In the genomic region with DNA sequence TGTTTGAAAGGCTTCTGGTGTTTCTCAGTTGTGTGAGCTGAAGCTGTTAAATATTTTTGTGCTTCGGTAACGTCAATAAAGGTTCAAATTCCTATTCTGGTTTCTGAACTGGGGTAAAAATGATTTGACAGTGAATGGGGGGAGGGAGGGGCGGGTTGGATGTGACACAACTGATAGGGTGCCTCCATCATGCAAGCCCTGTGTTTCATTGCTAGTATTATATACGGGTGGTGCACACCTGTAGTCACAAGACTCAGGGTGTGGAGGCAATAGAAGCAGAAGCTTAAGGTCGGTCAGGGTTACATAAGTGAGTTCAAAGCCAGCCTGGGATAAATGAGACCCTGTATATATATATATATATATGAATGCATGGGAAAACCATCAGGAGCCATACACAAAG, we compare ENCODE assay signal across 17 mouse cellular contexts. TPM values are rescaled to one million over a fixed set of nuclear protein-coding genes. Genes with fewer than 3 reads are reported as not detected.
A peak's percentile ranks its signal among the peaks of the same experiment; 100 is the strongest.
DNase-seq lines count a peak whose midpoint lies in the region; ATAC-seq and TF ChIP-seq lines count a peak whose summit lies in the region.
"Had no signal": no experiment of that assay in that cellular context is flagged by ENCODE, and none has a peak within 500 bp of the region (broad histone marks: within the 10 kb centered on the region; RNA-seq: fewer than 3 reads in every experiment).

No protein-coding gene starts in this region.

- no peak for TF ChIP-seq POLR2A in ES-Bruce4 (IDR thresholded peaks at IDR 0.05; ENCODE audit: insufficient read depth, low read length)

- ATAC-seq in kidney, postnatal 0 days (replicated peaks; ENCODE audit: low FRiP score, low read depth) = no peak
- no peak for ATAC-seq in kidney, embryonic 14.5 days (ENCODE audit: low FRiP score, low TSS enrichment)
- no peak for ATAC-seq in liver, embryonic 13.5 days (ENCODE audit: low read depth)
- ATAC-seq: inflammation-experienced regulatory T-cells, adult 6 months; midbrain, embryonic 13.5 days had no signal

- no peak for TF ChIP-seq EP300 in ES-Bruce4 (IDR thresholded peaks at IDR 0.05; ENCODE audit: insufficient read depth, low read depth, low read length)

- H3K36me3 ChIP-seq in kidney, postnatal 0 days (ENCODE audit: insufficient read depth, low read length) = no peaks in the 10 kb centered on the region
- H3K36me3 ChIP-seq in kidney, embryonic 14.5 days (ENCODE audit: control insufficient read depth, insufficient read depth, low read length) = no peaks in the 10 kb centered on the region
- no peaks in the 10 kb centered on the region for H3K36me3 ChIP-seq in ES-Bruce4 (ENCODE audit: control insufficient read depth, insufficient read depth, low read length, poor library complexity, severe bottlenecking)
- no peaks in the 10 kb centered on the region for H3K36me3 ChIP-seq in liver, embryonic 13.5 days
- H3K36me3 ChIP-seq: limb, embryonic 13.5 days; midbrain, embryonic 13.5 days had no signal

- DNase-seq in gastrocnemius, adult 2 months = no peak
- DNase-seq in gastrocnemius, postnatal 10 days = no peak
- DNase-seq in kidney, postnatal 0 days (ENCODE audit: low spot score) = no peak
- DNase-seq in liver, embryonic 13.5 days = no peak
- no peak for DNase-seq in adrenal gland, postnatal 36 days
- no peak for DNase-seq in left cerebral cortex, postnatal 25 days (ENCODE audit: low spot score in 2 of 2)
- DNase-seq: thymus, postnatal 25 days had no signal

- H3K4me3 ChIP-seq in gastrocnemius, adult 2 months = peak overlapping the region; percentile 61
- H3K4me3 ChIP-seq in kidney, postnatal 0 days (replicated peaks; ENCODE audit: low read depth, low read length) = no peak overlapping the region
- no peak overlapping the region for H3K4me3 ChIP-seq in kidney, embryonic 14.5 days (ENCODE audit: low read length)
- no peak overlapping the region for H3K4me3 ChIP-seq in ES-Bruce4 (ENCODE audit: low read depth, low read length)
- no peak overlapping the region for H3K4me3 ChIP-seq in liver, embryonic 13.5 days (replicated peaks)
- H3K4me3 ChIP-seq: erythroblast, embryonic 14.5 days; limb, embryonic 13.5 days; midbrain, embryonic 13.5 days had no signal

- intact Hi-C loops in gastrocnemius, adult 2 months (cut with DNase I) = no loop called here
- intact Hi-C loops in left cerebral cortex, postnatal 25 days (cut with DNase I) = no loop called here

- no peak overlapping the region for H3K4me2 ChIP-seq in kidney, postnatal 0 days (ENCODE audit: low read length)
- no peak overlapping the region for H3K4me2 ChIP-seq in kidney, embryonic 14.5 days (replicated peaks; ENCODE audit: low read depth, low read length)
- no peak overlapping the region for H3K4me2 ChIP-seq in liver, embryonic 13.5 days

- H3K27me3 ChIP-seq in kidney, postnatal 0 days (ENCODE audit: insufficient read depth, low read length) = no peaks in the 10 kb centered on the region
- no peaks in the 10 kb centered on the region for H3K27me3 ChIP-seq in kidney, embryonic 14.5 days (ENCODE audit: control insufficient read depth, insufficient read depth, low read length)
- no peaks in the 10 kb centered on the region for H3K27me3 ChIP-seq in ES-Bruce4 (ENCODE audit: control insufficient read depth, insufficient read depth, low read length, poor library complexity, severe bottlenecking)
- H3K27me3 ChIP-seq in liver, embryonic 13.5 days = no peaks in the 10 kb centered on the region

- H3K4me1 ChIP-seq in kidney, postnatal 0 days (replicated peaks; ENCODE audit: insufficient read depth, low read length) = peaks cover 22% of the 10 kb centered on the region
- H3K4me1 ChIP-seq in kidney, embryonic 14.5 days (ENCODE audit: control insufficient read depth, insufficient read depth, low read length) = peaks cover 29% of the 10 kb centered on the region
- H3K4me1 ChIP-seq in ES-Bruce4 (ENCODE audit: control insufficient read depth, insufficient read depth, low read length) = peaks cover 16% of the 10 kb centered on the region
- peaks cover 69% of the 10 kb centered on the region for H3K4me1 ChIP-seq in liver, embryonic 13.5 days (replicated peaks)

- H3K27ac ChIP-seq in gastrocnemius, adult 2 months = peak overlapping the region; percentile 90
- peak overlapping the region; percentile 92 for H3K27ac ChIP-seq in kidney, postnatal 0 days
- no peak overlapping the region for H3K27ac ChIP-seq in kidney, embryonic 14.5 days (ENCODE audit: low read depth, low read length)
- peak overlapping the region; percentile 90 for H3K27ac ChIP-seq in ES-Bruce4 (ENCODE audit: insufficient read depth, low read length)
- peak overlapping the region; percentile 73 for H3K27ac ChIP-seq in liver, embryonic 13.5 days
- H3K27ac ChIP-seq: midbrain, embryonic 13.5 days had no signal

- no peak overlapping the region for H3K9ac ChIP-seq in kidney, postnatal 0 days (ENCODE audit: low read depth, low read length)
- no peak overlapping the region for H3K9ac ChIP-seq in kidney, embryonic 14.5 days (ENCODE audit: low read depth, low read length)
- no peak overlapping the region for H3K9ac ChIP-seq in ES-Bruce4 (ENCODE audit: low read depth, poor library complexity, severe bottlenecking)
- H3K9ac ChIP-seq in liver, embryonic 13.5 days = no peak overlapping the region
- H3K9ac ChIP-seq: limb, embryonic 13.5 days; midbrain, embryonic 13.5 days had no signal

- WGBS in kidney, postnatal 0 days = 78% methylated on average over 5 of the region's 5 CpGs
- 82% methylated on average over 5 of the region's 5 CpGs for WGBS in kidney, embryonic 14.5 days
- 55% methylated on average over 5 of the region's 5 CpGs for WGBS in liver, embryonic 13.5 days (ENCODE audit: insufficient replicate concordance)

- no peak for TF ChIP-seq CTCF in gastrocnemius, adult 2 months (IDR thresholded peaks at IDR 0.05)
- TF ChIP-seq CTCF in kidney, postnatal 0 days (IDR thresholded peaks at IDR 0.05; ENCODE audit: low read depth) = no peak
- TF ChIP-seq CTCF in ES-Bruce4 (IDR thresholded peaks at IDR 0.05; ENCODE audit: low read depth, low read length) = no peak

- H3K9me3 ChIP-seq in kidney, postnatal 0 days (replicated peaks; ENCODE audit: low read length) = no peaks in the 10 kb centered on the region
- H3K9me3 ChIP-seq in kidney, embryonic 14.5 days (ENCODE audit: control insufficient read depth, low read length) = no peaks in the 10 kb centered on the region
- no peaks in the 10 kb centered on the region for H3K9me3 ChIP-seq in ES-Bruce4 (replicated peaks; ENCODE audit: control insufficient read depth, insufficient read depth, low read length, poor library complexity, severe bottlenecking)
- no peaks in the 10 kb centered on the region for H3K9me3 ChIP-seq in liver, embryonic 13.5 days (replicated peaks)
- H3K9me3 ChIP-seq: limb, embryonic 13.5 days; midbrain, embryonic 13.5 days had no signal

RNA-seq across cellular contexts. Expression of a gene that starts 1.4 kb away (rescaled TPM):
- 1,000 to 10,000 TPM; 2,441 to 2,897 TPM for total RNA-seq in gastrocnemius, adult 2 months (2021)
- total RNA-seq in gastrocnemius, postnatal 10 days (2021) = 1,000 to 10,000 TPM; 1,967 to 2,342 TPM
- 890 and 943 TPM in 2 replicates for polyA plus RNA-seq in kidney, postnatal 0 days (2015; fragmentation: Nextera tagmentation; extraction: Ambion mirVana)
- polyA plus RNA-seq in kidney, embryonic 14.5 days (2014; fragmentation: Nextera tagmentation; extraction: Ambion mirVana) = 1,311 and 1,396 TPM in 2 replicates
- polyA plus RNA-seq in ES-Bruce4 (2011; ENCODE audit: insufficient read depth, insufficient read length, low read depth, missing spikeins) = 626 and 671 TPM in 2 replicates
- 1,268 and 1,277 TPM in 2 replicates for polyA plus RNA-seq in liver, embryonic 13.5 days (2015; fragmentation: Nextera tagmentation; extraction: Ambion mirVana)
- 100 to 1,000 TPM; 439 to 497 TPM for total RNA-seq in adrenal gland, postnatal 36 days (2021)
- 100 to 1,000 TPM; 395 to 440 TPM for total RNA-seq in left cerebral cortex, postnatal 25 days (2021)

RNA-seq across cellular contexts. Expression of a gene that starts 21.1 kb away (rescaled TPM):
- total RNA-seq in gastrocnemius, adult 2 months (2021) = not detected
- total RNA-seq in gastrocnemius, postnatal 10 days (2021) = not detected
- not detected in 2 replicates for polyA plus RNA-seq in kidney, postnatal 0 days (2015; fragmentation: Nextera tagmentation; extraction: Ambion mirVana)
- not detected in 2 replicates for polyA plus RNA-seq in kidney, embryonic 14.5 days (2014; fragmentation: Nextera tagmentation; extraction: Ambion mirVana)
- 0.57 and 1.3 TPM in 2 replicates for polyA plus RNA-seq in ES-Bruce4 (2011; ENCODE audit: insufficient read depth, insufficient read length, low read depth, missing spikeins)
- 0.19 and 0.55 TPM in 2 replicates for polyA plus RNA-seq in liver, embryonic 13.5 days (2015; fragmentation: Nextera tagmentation; extraction: Ambion mirVana)
- not detected for total RNA-seq in adrenal gland, postnatal 36 days (2021)
- not detected for total RNA-seq in left cerebral cortex, postnatal 25 days (2021)
- total RNA-seq: layer of hippocampus, postnatal 14 days had no signal
- polyA plus RNA-seq: frontal cortex, adult 2 months; heart, embryonic 14.5 days; inflammation-experienced regulatory T-cells, adult 6 months; limb, embryonic 13.5 days; neural tube, embryonic 11.5 days had no signal

RNA-seq across cellular contexts. Expression of a gene that starts 44.0 kb away (rescaled TPM):
- total RNA-seq in gastrocnemius, adult 2 months (2021) = 10 to 100 TPM; 17.7 to 18.6 TPM
- total RNA-seq in gastrocnemius, postnatal 10 days (2021) = 10 to 100 TPM; 18.3 to 23.4 TPM
- 39.1 and 43.6 TPM in 2 replicates for polyA plus RNA-seq in kidney, postnatal 0 days (2015; fragmentation: Nextera tagmentation; extraction: Ambion mirVana)
- polyA plus RNA-seq in kidney, embryonic 14.5 days (2014; fragmentation: Nextera tagmentation; extraction: Ambion mirVana) = 37.0 and 43.2 TPM in 2 replicates
- polyA plus RNA-seq in ES-Bruce4 (2011; ENCODE audit: insufficient read depth, insufficient read length, low read depth, missing spikeins) = 68.4 and 81.9 TPM in 2 replicates
- polyA plus RNA-seq in liver, embryonic 13.5 days (2015; fragmentation: Nextera tagmentation; extraction: Ambion mirVana) = 42.2 and 53.1 TPM in 2 replicates
- 10 to 100 TPM; 41.2 to 41.4 TPM for total RNA-seq in adrenal gland, postnatal 36 days (2021)
- 10 to 100 TPM; 37.9 to 41.1 TPM for total RNA-seq in left cerebral cortex, postnatal 25 days (2021)

RNA-seq across cellular contexts. Expression of a gene that starts 44.0 kb away (rescaled TPM):
- 10 to 100 TPM in 1 of 2 experiments, 1 to 10 TPM in 1; 9.7 to 11.3 TPM for total RNA-seq in gastrocnemius, adult 2 months (2021)
- 10 to 100 TPM; 12.1 to 16.0 TPM for total RNA-seq in gastrocnemius, postnatal 10 days (2021)
- polyA plus RNA-seq in kidney, postnatal 0 days (2015; fragmentation: Nextera tagmentation; extraction: Ambion mirVana) = 18.0 and 19.0 TPM in 2 replicates
- polyA plus RNA-seq in kidney, embryonic 14.5 days (2014; fragmentation: Nextera tagmentation; extraction: Ambion mirVana) = 11.1 and 25.6 TPM in 2 replicates
- 14.8 and 20.3 TPM in 2 replicates for polyA plus RNA-seq in ES-Bruce4 (2011; ENCODE audit: insufficient read depth, insufficient read length, low read depth, missing spikeins)
- polyA plus RNA-seq in liver, embryonic 13.5 days (2015; fragmentation: Nextera tagmentation; extraction: Ambion mirVana) = 5.8 and 8.2 TPM in 2 replicates
- 10 to 100 TPM; 20.8 to 25.9 TPM for total RNA-seq in adrenal gland, postnatal 36 days (2021)
- 10 to 100 TPM; 13.3 to 16.1 TPM for total RNA-seq in left cerebral cortex, postnatal 25 days (2021)
